Mouse (Mus musculus) mouse embryonic stem cell (cell line): ENCODE measurements around the gene Tubb4b.

Experiments used
- in situ Hi-C, 2 experiments: fragments of 300-500 bp; cut with MboI; formaldehyde crosslinking; loops; 1 replicate in 1 of 2; 3 replicates in 1 of 2; pipeline ENCODE4 v1.14.3; 2019 to 2020; ENCODE audit warnings: low sequenced_read_pairs in 2 of 2, low pct_unique_long_range_greater_than_20kb in 1 of 2, mixed read lengths in 1 of 2; ENCODE audit not compliant: unreplicated experiment in 1 of 2

Tubb4b gene

GRCm38 (mm10) chr2:25200631-25201030 lies 23.9 kb downstream of the Tubb4b start:
- in situ Hi-C loops, result no loop called here

- in situ Hi-C loops, result loop anchor here in 1 of 2 experiments (10.0 kb wide), 1 partner anchor 57 kb away; the partner anchor contains the start of gene Tmem203
These were observed 26.6 kb downstream of the Tubb4b start for GRCm38 (mm10) chr2:25197946-25198345.

GRCm38 (mm10) chr2:25197191-25197590 lies 27.3 kb downstream of the Tubb4b start:
- in situ Hi-C loops, result loop anchor here in 1 of 2 experiments (10.0 kb wide), 1 partner anchor 58 kb away; the partner anchor contains the start of gene Tmem203

GRCm38 (mm10) chr2:25196172-25196954 lies 28.1 kb downstream of the Tubb4b start, which contains the start of gene Tor4a:
Tor4a (minus strand) TSS chr2:25196886.
- in situ Hi-C loops, result loop anchor here in 1 of 2 experiments (10.0 kb wide), 1 partner anchor 58 kb away; the partner anchor contains the start of gene Tmem203

GRCm38 (mm10) chr2:25195211-25196156 lies 29.0 kb downstream of the Tubb4b start:
- in situ Hi-C loops, result loop anchor here in 1 of 2 experiments (10.0 kb wide), 1 partner anchor 59 kb away; the partner anchor contains the start of gene Tmem203

- in situ Hi-C loops, result loop anchor here in 1 of 2 experiments (10.0 kb wide), 1 partner anchor 60 kb away; the partner anchor contains the start of gene Tmem203
These were observed 29.9 kb downstream of the Tubb4b start for GRCm38 (mm10) chr2:25194486-25195171.

GRCm38 (mm10) chr2:25194006-25194405 lies 30.5 kb downstream of the Tubb4b start:
- in situ Hi-C loops, result loop anchor here in 1 of 2 experiments (10.0 kb wide), 1 partner anchor 61 kb away; the partner anchor contains the start of gene Tmem203

GRCm38 (mm10) chr2:25193330-25193770 lies 31.2 kb downstream of the Tubb4b start:
- in situ Hi-C loops, result loop anchor here in 1 of 2 experiments (10.0 kb wide), 1 partner anchor 61 kb away; the partner anchor contains the start of gene Tmem203

- in situ Hi-C loops, result no loop called here
These were observed 36.7 kb downstream of the Tubb4b start for GRCm38 (mm10) chr2:25187841-25188240.

GRCm38 (mm10) chr2:25186575-25186930 lies 37.9 kb downstream of the Tubb4b start:
- in situ Hi-C loops, result no loop called here

GRCm38 (mm10) chr2:25185625-25186574 lies 38.6 kb downstream of the Tubb4b start:
- in situ Hi-C loops, result no loop called here

- in situ Hi-C loops, result no loop called here
These were observed 40.0 kb downstream of the Tubb4b start for GRCm38 (mm10) chr2:25184496-25184895.

- in situ Hi-C loops, result no loop called here
These were observed 41.2 kb downstream of the Tubb4b start for GRCm38 (mm10) chr2:25183336-25183735.

GRCm38 (mm10) chr2:25182664-25183063 lies 41.8 kb downstream of the Tubb4b start:
- in situ Hi-C loops, result no loop called here

GRCm38 (mm10) chr2:25181891-25182397 lies 42.6 kb downstream of the Tubb4b start:
- in situ Hi-C loops, result no loop called here

- in situ Hi-C loops, result no loop called here
These were observed 43.3 kb downstream of the Tubb4b start for GRCm38 (mm10) chr2:25180973-25181890.
